Mouse (Mus musculus) olfactory bulb, adult 2 months (tissue): ENCODE measurements at regions not wholly inside any gene's neighbourhood (a gene's known extent, or its start where the extent isn't known, plus 50 kb on each side); places are given as distances from the start of the nearest gene placed in this dataset.

Experiments used
- CTCF ChIP-seq: fragments of 200-500 bp; IDR thresholded peaks from 2 replicates; pipeline ENCODE4 v1.5.1; 2012; ENCODE audit warnings: low read depth, mild to moderate bottlenecking, low read length, moderate library complexity; ENCODE audit not compliant: insufficient read depth
- POLR2A ChIP-seq: fragments of 200-500 bp; IDR thresholded peaks from 2 replicates; pipeline ENCODE4 v1.6.1; 2012; ENCODE audit warnings: mild to moderate bottlenecking, low read depth, low read length, moderate library complexity; ENCODE audit not compliant: insufficient read depth

GRCm38 (mm10) chr16:53071887-53072682 lies 618.2 kb upstream of the Alcam start:
- no peak for TF ChIP-seq CTCF
- TF ChIP-seq POLR2A = no peak
